Mouse (Mus musculus) bone marrow macrophage, adult 2 months (primary cell): ENCODE measurements at regions not wholly inside any gene's neighbourhood (a gene's known extent, or its start where the extent isn't known, plus 50 kb on each side); places are given as distances from the start of the nearest gene placed in this dataset.

Experiments used
- CTCF ChIP-seq: IDR thresholded peaks from 2 replicates; pipeline ENCODE4 v1.5.1; 2012; ENCODE audit warnings: low read depth, mild to moderate bottlenecking, low read length, moderate library complexity
- POLR2A ChIP-seq: IDR thresholded peaks from 2 replicates; pipeline ENCODE4 v1.6.1; 2012; ENCODE audit warnings: mild to moderate bottlenecking, low read depth, low read length, borderline replicate concordance

DNA sequence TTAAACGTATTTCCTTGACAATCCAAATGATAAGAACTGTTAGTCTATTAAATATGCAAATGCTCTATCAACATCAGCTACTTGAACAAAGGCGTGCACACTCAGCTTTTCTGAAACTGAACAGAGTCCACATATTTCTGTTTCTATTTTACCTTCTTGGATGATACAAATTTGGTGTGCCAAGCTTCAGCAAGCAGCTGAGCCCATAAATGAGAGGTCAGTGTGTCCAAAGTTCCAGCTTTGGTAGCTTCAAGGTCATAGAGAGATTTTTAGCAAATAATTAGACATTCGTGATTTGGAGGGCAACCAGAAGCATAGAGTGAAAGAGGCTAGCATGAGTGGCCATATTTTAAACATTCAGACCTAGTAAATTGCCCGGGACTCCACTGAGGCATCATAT is 140.7 kb upstream of the Pkn2 start:
- TF ChIP-seq CTCF (no peak), POLR2A (no peak)
